In genomic region chr5:27416571-27416970, GRCm38 (mm10) we compare ENCODE assay signal across 8 mouse cellular contexts.
DNase-seq lines count a peak whose midpoint lies in the region; ATAC-seq and TF ChIP-seq lines count a peak whose summit lies in the region.

No protein-coding gene starts in this region.

- TF ChIP-seq CTCF in liver, postnatal 0 days (IDR thresholded peaks at IDR 0.05; ENCODE audit: low read depth): peak; percentile 53

- whole genome bisulfite sequencing in forebrain, embryonic 14.5 days: 70% methylated on average over 4 of the region's 4 CpGs
- 68% methylated on average over 4 of the region's 4 CpGs for WGBS in forebrain, embryonic 10.5 days
- 69% methylated on average over 4 of the region's 4 CpGs for WGBS in liver, postnatal 0 days (ENCODE audit: insufficient replicate concordance)
- WGBS in liver, embryonic 12.5 days (ENCODE audit: insufficient replicate concordance): 56% methylated on average over 4 of the region's 4 CpGs

- no peaks in the 10 kb centered on the region for H3K9me3 ChIP-seq in forebrain, embryonic 14.5 days (replicated peaks; ENCODE audit: control insufficient read depth, low read length)
- H3K9me3 ChIP-seq in forebrain, embryonic 10.5 days: no peaks in the 10 kb centered on the region
- H3K9me3 ChIP-seq in liver, postnatal 0 days (ENCODE audit: low read length): no peaks in the 10 kb centered on the region
- H3K9me3 ChIP-seq in liver, embryonic 12.5 days (replicated peaks): no peaks in the 10 kb centered on the region

- DNase-seq in forebrain, embryonic 14.5 days (ENCODE audit: low spot score): peak; percentile 72
- no peak for DNase-seq in forebrain, embryonic 10.5 days (ENCODE audit: extremely low spot score, low spot score)
- DNase-seq in liver, postnatal 0 days: no peak
- DNase-seq in embryo, embryonic 10.5 days (ENCODE audit: low spot score): peak; percentile 69
- DNase-seq in retina, embryonic 14.5 days (ENCODE audit: low spot score): peak; percentile 77
- DNase-seq in thymus, postnatal 36 days: no peak
- DNase-seq in B cell, adult 2 months: no peak

- H3K36me3 ChIP-seq in forebrain, embryonic 14.5 days (ENCODE audit: control insufficient read depth, insufficient read depth, low read length): no peaks in the 10 kb centered on the region
- H3K36me3 ChIP-seq in forebrain, embryonic 10.5 days (replicated peaks): no peaks in the 10 kb centered on the region
- no peaks in the 10 kb centered on the region for H3K36me3 ChIP-seq in liver, postnatal 0 days (replicated peaks; ENCODE audit: insufficient read depth, low read length)
- H3K36me3 ChIP-seq in liver, embryonic 12.5 days: no peaks in the 10 kb centered on the region

- TF ChIP-seq EP300 in liver, postnatal 0 days (IDR thresholded peaks at IDR 0.05; ENCODE audit: low read depth): no peak

- no peak overlapping the region for H3K4me2 ChIP-seq in forebrain, embryonic 14.5 days (ENCODE audit: low read length)
- H3K4me2 ChIP-seq in liver, postnatal 0 days (ENCODE audit: low read depth, low read length): no peak overlapping the region
- no peak overlapping the region for H3K4me2 ChIP-seq in liver, embryonic 12.5 days

- no peak overlapping the region for H3K4me3 ChIP-seq in forebrain, embryonic 14.5 days (ENCODE audit: low read depth, low read length)
- no peak overlapping the region for H3K4me3 ChIP-seq in forebrain, embryonic 10.5 days
- no peak overlapping the region for H3K4me3 ChIP-seq in liver, postnatal 0 days (ENCODE audit: low read depth, low read length)
- no peak overlapping the region for H3K4me3 ChIP-seq in liver, embryonic 12.5 days

- no peaks in the 10 kb centered on the region for H3K4me1 ChIP-seq in forebrain, embryonic 14.5 days (ENCODE audit: control insufficient read depth, insufficient read depth, low read length)
- no peaks in the 10 kb centered on the region for H3K4me1 ChIP-seq in forebrain, embryonic 10.5 days
- no peaks in the 10 kb centered on the region for H3K4me1 ChIP-seq in liver, postnatal 0 days (ENCODE audit: insufficient read depth)
- no peaks in the 10 kb centered on the region for H3K4me1 ChIP-seq in liver, embryonic 12.5 days

- ATAC-seq in forebrain, embryonic 14.5 days: 0 out of 2 replicates have a peak, but pooled peaks have one; percentile 40
- ATAC-seq in liver, postnatal 0 days: no peak
- ATAC-seq in liver, embryonic 12.5 days: no peak

- no peaks in the 10 kb centered on the region for H3K27me3 ChIP-seq in forebrain, embryonic 14.5 days (replicated peaks; ENCODE audit: control insufficient read depth, insufficient read depth, low read length)
- H3K27me3 ChIP-seq in forebrain, embryonic 10.5 days (ENCODE audit: poor library complexity, severe bottlenecking): no peaks in the 10 kb centered on the region
- no peaks in the 10 kb centered on the region for H3K27me3 ChIP-seq in liver, postnatal 0 days (ENCODE audit: insufficient read depth, low read length)
- no peaks in the 10 kb centered on the region for H3K27me3 ChIP-seq in liver, embryonic 12.5 days (replicated peaks)

- H3K9ac ChIP-seq in forebrain, embryonic 14.5 days (ENCODE audit: low read length): no peak overlapping the region
- H3K9ac ChIP-seq in liver, postnatal 0 days (replicated peaks): no peak overlapping the region
- no peak overlapping the region for H3K9ac ChIP-seq in liver, embryonic 12.5 days

- H3K27ac ChIP-seq in forebrain, embryonic 14.5 days (ENCODE audit: low read depth, low read length): no peak overlapping the region
- H3K27ac ChIP-seq in forebrain, embryonic 10.5 days: no peak overlapping the region
- H3K27ac ChIP-seq in liver, postnatal 0 days (ENCODE audit: low read depth): no peak overlapping the region
- H3K27ac ChIP-seq in liver, embryonic 12.5 days: no peak overlapping the region

Comparison
In these comparisons a context has a peak if more than half of its experiments do, and no peak if none do; other contexts are left out.
1. DNase-seq: peak in forebrain, embryonic 14.5 days (single experiment), embryo, embryonic 10.5 days (single experiment) and retina, embryonic 14.5 days (single experiment); none in forebrain, embryonic 10.5 days (single experiment), liver, postnatal 0 days (single experiment), thymus, postnatal 36 days (0 of 2) and B cell, adult 2 months (0 of 2).